Mouse (Mus musculus) stomach, embryonic 15.5 days (tissue): ENCODE results near the gene N4bp1. TPM values are rescaled to one million over a fixed set of nuclear protein-coding genes. Genes with fewer than 3 reads are reported as not detected.

Source experiments
- ATAC-seq: fragments of 200-750 bp; cut with Nextera tagmentation; 2 replicates; pipeline ENCODE4 v1.8.0; 2017; ENCODE audit warnings: low read depth, moderate number of reproducible peaks, moderate TSS enrichment; ENCODE audit not compliant: insufficient read depth, low FRiP score
- H3K27ac ChIP-seq: fragments of 300-500 bp; sonication (generic); 2 replicates; pipeline ENCODE4 v1.5.1; 2015; ENCODE audit warnings: mild to moderate bottlenecking, inconsistent platforms
- H3K27me3 ChIP-seq: fragments of 300-500 bp; sonication (generic); replicated peaks from 2 replicates; pipeline ENCODE4 v1.6.1; 2015; ENCODE audit warnings: inconsistent platforms
- H3K36me3 ChIP-seq: fragments of 300-500 bp; sonication (generic); 2 replicates; pipeline ENCODE4 v1.6.1; 2015; ENCODE audit warnings: inconsistent platforms
- H3K4me1 ChIP-seq: fragments of 300-500 bp; sonication (generic); 2 replicates; pipeline ENCODE4 v1.6.1; 2015; ENCODE audit warnings: inconsistent platforms
- H3K4me2 ChIP-seq: fragments of 300-500 bp; sonication (generic); 2 replicates; pipeline ENCODE4 v1.6.1; 2015; ENCODE audit warnings: mild to moderate bottlenecking, inconsistent platforms
- H3K4me3 ChIP-seq: fragments of 300-500 bp; sonication (generic); replicated peaks from 2 replicates; pipeline ENCODE4 v1.5.1; 2015; ENCODE audit warnings: inconsistent platforms
- H3K9ac ChIP-seq: fragments of 300-500 bp; sonication (generic); 2 replicates; pipeline ENCODE4 v1.6.1; 2015; ENCODE audit warnings: inconsistent platforms
- H3K9me3 ChIP-seq: fragments of 300-500 bp; sonication (generic); 2 replicates; pipeline ENCODE4 v1.6.1; 2016; ENCODE audit warnings: inconsistent platforms
- WGBS: fragments of 180-500 bp; shearing (Covaris S2); methylation state at CpG from one replicate; pipeline ENCODE4 v1.1.7; 2015; 5-methylcytosine and 5-hydroxymethylcytosine counted together
- polyA plus RNA-seq: library from polyadenylated mRNA; unstranded; fragments of >200 nt; fragmentation: Nextera tagmentation; extraction: Ambion mirVana; gene quantifications from 2 replicates; pipeline ENCODE4 v1.2.1, GENCODE M21; 2015

The N4bp1 gene
- polyA plus RNA-seq, 1 experiment from 2014 or later = 9.4 TPM

- no peaks in the 10 kb centered on the region for H3K36me3 ChIP-seq
- no peaks in the 10 kb centered on the region for H3K9me3 ChIP-seq
- ATAC-seq = no peak
- no peak overlapping the region for H3K9ac ChIP-seq
- no peak overlapping the region for H3K27ac ChIP-seq
- H3K4me1 ChIP-seq = no peaks in the 10 kb centered on the region
- 58% methylated on average over 5 of the region's 5 CpGs for WGBS
- H3K4me3 ChIP-seq = no peak overlapping the region
- H3K27me3 ChIP-seq = no peaks in the 10 kb centered on the region
- H3K4me2 ChIP-seq = no peak overlapping the region
These were observed 76.8 kb downstream of the N4bp1 start for GRCm38 (mm10) chr8:86808239-86808638.

- Histone ChIP-seq H3K27ac (no peak overlapping the region), H3K4me1 (no peaks in the 10 kb centered on the region), H3K27me3 (no peaks in the 10 kb centered on the region), H3K9ac (no peak overlapping the region), H3K9me3 (no peaks in the 10 kb centered on the region), H3K4me2 (no peak overlapping the region), H3K36me3 (no peaks in the 10 kb centered on the region), H3K4me3 (no peak overlapping the region)
- WGBS = 30% methylated on average over 6 of the region's 6 CpGs
- ATAC-seq = no peak
These were observed 83.1 kb downstream of the N4bp1 start for GRCm38 (mm10) chr8:86801988-86802387.

DNA sequence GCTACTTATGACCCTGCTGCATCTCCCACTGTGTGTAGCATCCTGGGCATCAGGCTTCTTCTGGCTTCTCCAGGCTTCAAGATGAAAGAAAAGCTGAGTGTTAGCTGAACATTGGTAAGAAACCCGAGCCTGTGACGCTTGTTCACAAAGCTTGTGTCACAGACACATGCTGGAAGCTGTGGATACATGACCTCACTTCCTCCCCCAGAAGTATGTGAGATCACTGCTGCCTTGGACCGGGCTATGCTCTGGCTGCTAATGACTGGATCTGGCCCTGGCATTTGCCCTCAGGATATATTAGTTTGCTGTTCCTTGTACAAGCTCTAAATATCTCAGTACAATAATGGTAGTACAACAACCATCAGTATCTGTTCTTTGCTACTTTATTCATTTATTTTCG lies 84.1 kb downstream of the N4bp1 start:
- H3K9ac ChIP-seq = no peak overlapping the region
- H3K4me1 ChIP-seq = no peaks in the 10 kb centered on the region
- no peaks in the 10 kb centered on the region for H3K27me3 ChIP-seq
- no peak overlapping the region for H3K4me3 ChIP-seq
- no peak for ATAC-seq
- WGBS = 44% methylated on average over 4 of the region's 4 CpGs
- H3K27ac ChIP-seq = no peak overlapping the region
- no peaks in the 10 kb centered on the region for H3K36me3 ChIP-seq
- no peaks in the 10 kb centered on the region for H3K9me3 ChIP-seq
- H3K4me2 ChIP-seq = no peak overlapping the region

GRCm38 (mm10) chr8:86798141-86798540 lies 86.9 kb downstream of the N4bp1 start:
- Histone ChIP-seq H3K27ac (no peak overlapping the region), H3K4me3 (no peak overlapping the region), H3K36me3 (no peaks in the 10 kb centered on the region), H3K4me2 (no peak overlapping the region), H3K4me1 (no peaks in the 10 kb centered on the region), H3K9me3 (no peaks in the 10 kb centered on the region), H3K9ac (no peak overlapping the region), H3K27me3 (no peaks in the 10 kb centered on the region)
- WGBS = 88% methylated on average over 6 of the region's 6 CpGs
- ATAC-seq = no peak

GRCm38 (mm10) chr8:86797705-86798104 lies 87.4 kb downstream of the N4bp1 start:
- Histone ChIP-seq H3K4me3 (no peak overlapping the region), H3K27me3 (no peaks in the 10 kb centered on the region), H3K9ac (no peak overlapping the region), H3K36me3 (no peaks in the 10 kb centered on the region), H3K9me3 (no peaks in the 10 kb centered on the region), H3K4me1 (no peaks in the 10 kb centered on the region), H3K27ac (no peak overlapping the region), H3K4me2 (no peak overlapping the region)
- WGBS = 65% methylated on average over 2 of the region's 2 CpGs
- no peak for ATAC-seq

- ATAC-seq = no peak
- H3K27ac ChIP-seq = no peak overlapping the region
- no peaks in the 10 kb centered on the region for H3K9me3 ChIP-seq
- no peak overlapping the region for H3K9ac ChIP-seq
- 43% methylated on average over 6 of the region's 6 CpGs for WGBS
- H3K4me2 ChIP-seq = no peak overlapping the region
- H3K27me3 ChIP-seq = no peaks in the 10 kb centered on the region
- H3K4me1 ChIP-seq = no peaks in the 10 kb centered on the region
- no peaks in the 10 kb centered on the region for H3K36me3 ChIP-seq
- H3K4me3 ChIP-seq = no peak overlapping the region
These were observed 90.3 kb downstream of the N4bp1 start for GRCm38 (mm10) chr8:86794716-86795115.

- no peaks in the 10 kb centered on the region for H3K36me3 ChIP-seq
- 71% methylated on average over 6 of the region's 6 CpGs for WGBS
- H3K27ac ChIP-seq = no peak overlapping the region
- H3K4me3 ChIP-seq = no peak overlapping the region
- H3K9me3 ChIP-seq = no peaks in the 10 kb centered on the region
- H3K27me3 ChIP-seq = no peaks in the 10 kb centered on the region
- peak; percentile 58; the same call in 1 of the 2 replicates for ATAC-seq
- no peak overlapping the region for H3K4me2 ChIP-seq
- H3K9ac ChIP-seq = no peak overlapping the region
- peaks cover 9% of the 10 kb centered on the region; the same call in 1 of the 2 replicates for H3K4me1 ChIP-seq
These were observed 93.5 kb downstream of the N4bp1 start for GRCm38 (mm10) chr8:86791542-86791941.

- Histone ChIP-seq H3K4me1 (peaks cover 9% of the 10 kb centered on the region; the same call in 1 of the 2 replicates), H3K36me3 (no peaks in the 10 kb centered on the region), H3K27me3 (no peaks in the 10 kb centered on the region), H3K9me3 (no peaks in the 10 kb centered on the region), H3K4me3 (no peak overlapping the region), H3K9ac (no peak overlapping the region), H3K27ac (no peak overlapping the region), H3K4me2 (no peak overlapping the region)
- 58% methylated on average over 1 of the region's 1 CpGs for WGBS
- no peak for ATAC-seq
These were observed 95.5 kb downstream of the N4bp1 start for GRCm38 (mm10) chr8:86789576-86789975.

GRCm38 (mm10) chr8:86787891-86788420 lies 97.1 kb downstream of the N4bp1 start:
- peaks cover 9% of the 10 kb centered on the region; the same call in 1 of the 2 replicates for H3K4me1 ChIP-seq
- no peak overlapping the region for H3K4me3 ChIP-seq
- no peak for ATAC-seq
- 0 out of 2 replicates have a peak overlapping the region, but pooled peaks have one; percentile 11 for H3K4me2 ChIP-seq
- H3K9me3 ChIP-seq = no peaks in the 10 kb centered on the region
- no peaks in the 10 kb centered on the region for H3K27me3 ChIP-seq
- H3K36me3 ChIP-seq = no peaks in the 10 kb centered on the region
- 51% methylated on average over 12 of the region's 12 CpGs for WGBS
- no peak overlapping the region for H3K9ac ChIP-seq
- peak overlapping the region; percentile 6; the same call in 1 of the 2 replicates for H3K27ac ChIP-seq

DNA sequence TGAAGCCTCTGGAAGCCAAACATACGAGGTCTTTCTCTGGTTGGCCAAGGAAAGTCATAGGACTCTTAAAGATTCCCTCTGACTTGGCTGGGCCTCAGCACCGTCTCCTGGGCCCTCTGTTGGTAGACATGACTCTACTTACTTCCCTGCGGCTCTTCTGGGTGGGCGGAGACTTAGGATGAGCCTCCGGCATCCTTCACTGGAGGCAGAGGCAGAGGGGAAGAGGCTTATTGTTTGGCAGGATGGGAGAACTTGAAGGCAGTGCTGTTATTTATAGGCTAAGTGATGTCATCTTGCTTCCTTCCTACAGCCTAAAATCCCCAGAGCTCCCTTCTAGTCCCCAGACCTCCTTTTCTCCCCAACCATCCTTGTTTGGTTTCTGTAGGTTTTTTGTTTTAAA lies 98.6 kb downstream of the N4bp1 start:
- ATAC-seq = no peak
- Histone ChIP-seq H3K4me2 (no peak overlapping the region), H3K27ac (no peak overlapping the region), H3K36me3 (no peaks in the 10 kb centered on the region), H3K9ac (no peak overlapping the region), H3K27me3 (no peaks in the 10 kb centered on the region), H3K9me3 (no peaks in the 10 kb centered on the region), H3K4me1 (peaks cover 9% of the 10 kb centered on the region; the same call in 1 of the 2 replicates), H3K4me3 (no peak overlapping the region)
- WGBS = 44% methylated on average over 5 of the region's 5 CpGs

GRCm38 (mm10) chr8:86781094-86781493 lies 104.0 kb downstream of the N4bp1 start:
- no peaks in the 10 kb centered on the region for H3K9me3 ChIP-seq
- H3K9ac ChIP-seq = no peak overlapping the region
- no peak overlapping the region for H3K27ac ChIP-seq
- WGBS = 91% methylated on average over 8 of the region's 8 CpGs
- no peak overlapping the region for H3K4me3 ChIP-seq
- H3K27me3 ChIP-seq = no peaks in the 10 kb centered on the region
- H3K4me1 ChIP-seq = no peaks in the 10 kb centered on the region
- no peak overlapping the region for H3K4me2 ChIP-seq
- ATAC-seq = no peak
- no peaks in the 10 kb centered on the region for H3K36me3 ChIP-seq

DNA sequence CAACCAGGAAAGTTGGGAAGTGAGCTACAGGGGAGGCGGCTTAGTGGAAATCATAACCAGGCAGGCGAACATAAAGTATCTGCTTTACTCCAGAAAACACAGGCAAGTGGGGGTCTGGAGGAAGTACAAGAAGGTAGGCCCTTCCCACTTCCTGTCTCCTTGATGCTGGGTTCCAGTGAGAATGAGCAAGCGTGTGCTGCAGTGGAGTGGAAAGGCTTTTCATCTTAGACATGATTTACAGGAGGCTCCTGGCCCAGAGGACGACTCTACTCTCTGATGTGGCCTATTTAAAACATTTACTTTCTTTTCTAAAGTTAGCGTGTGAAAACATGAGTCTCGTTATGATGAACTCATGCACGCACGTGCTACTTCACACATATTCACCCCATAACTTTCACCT lies 105.9 kb downstream of the N4bp1 start:
- no peaks in the 10 kb centered on the region for H3K4me1 ChIP-seq
- H3K4me2 ChIP-seq = no peak overlapping the region
- H3K27me3 ChIP-seq = no peaks in the 10 kb centered on the region
- H3K9me3 ChIP-seq = no peaks in the 10 kb centered on the region
- H3K9ac ChIP-seq = no peak overlapping the region
- ATAC-seq = no peak
- WGBS = 68% methylated on average over 8 of the region's 8 CpGs
- no peaks in the 10 kb centered on the region for H3K36me3 ChIP-seq
- no peak overlapping the region for H3K4me3 ChIP-seq
- no peak overlapping the region; the same call in 1 of the 2 replicates for H3K27ac ChIP-seq
